Comparison of ENCODE assay signal across 8 mouse cellular contexts in genomic region chr1:160792156-160792685, GRCm38 (mm10). TPM values are rescaled to one million over a fixed set of nuclear protein-coding genes. Genes with fewer than 3 reads are reported as not detected.
DNase-seq lines count a peak whose midpoint lies in the region; ATAC-seq and TF ChIP-seq lines count a peak whose summit lies in the region.

No protein-coding gene starts in this region.

- ATAC-seq in heart, embryonic 12.5 days (ENCODE audit: insufficient number of reproducible peaks, low FRiP score): peak; percentile 73
- peak; percentile 64 for ATAC-seq in liver, postnatal 0 days
- peak; percentile 87 for ATAC-seq in neural tube, embryonic 14.5 days (ENCODE audit: low read depth)

- H3K36me3 ChIP-seq in C2C12 (ENCODE audit: control insufficient read depth, insufficient read depth): no peaks in the 10 kb centered on the region
- H3K36me3 ChIP-seq in MEL (ENCODE audit: control insufficient read depth in 1 of 2, insufficient read depth in 2 of 2, low read length in 2 of 2): peaks cover 0 to 30% of the 10 kb centered on the region in 2 experiments; a peak in 2 of 4 replicates
- no peaks in the 10 kb centered on the region for H3K36me3 ChIP-seq in heart, embryonic 12.5 days
- no peaks in the 10 kb centered on the region for H3K36me3 ChIP-seq in liver, postnatal 0 days (replicated peaks; ENCODE audit: insufficient read depth, low read length)
- H3K36me3 ChIP-seq in neural tube, embryonic 14.5 days (ENCODE audit: control insufficient read depth, insufficient read depth, low read length): no peaks in the 10 kb centered on the region

- no peaks in the 10 kb centered on the region for H3K9me3 ChIP-seq in MEL (replicated peaks; ENCODE audit: insufficient read depth, low read length)
- no peaks in the 10 kb centered on the region for H3K9me3 ChIP-seq in heart, embryonic 12.5 days (replicated peaks)
- no peaks in the 10 kb centered on the region for H3K9me3 ChIP-seq in liver, postnatal 0 days (ENCODE audit: low read length)
- H3K9me3 ChIP-seq in neural tube, embryonic 14.5 days (ENCODE audit: control insufficient read depth, low read length): no peaks in the 10 kb centered on the region

- peak overlapping the region; percentile 88 for H3ac ChIP-seq in C2C12 (ENCODE audit: control insufficient read depth, insufficient read length, low read depth)

- TF ChIP-seq CTCF in C2C12 (IDR thresholded peaks at IDR 0.05; ENCODE audit: control insufficient read depth, insufficient read depth, insufficient read length) (no peak), MEL (IDR thresholded peaks at IDR 0.05 in 2 of 3, conservative IDR thresholded peaks at IDR 0.05 in 1 of 3; ENCODE audit: control insufficient read depth in 1 of 3, insufficient read depth in 1 of 3, low read depth in 2 of 3, low read length in 3 of 3, poor library complexity in 1 of 3, severe bottlenecking in 1 of 3) (no peak)
- no peak for TF ChIP-seq CTCF in liver, postnatal 0 days (IDR thresholded peaks at IDR 0.05; ENCODE audit: low read depth)

- TF ChIP-seq RAD21 in MEL (IDR thresholded peaks at IDR 0.05; ENCODE audit: low read depth, low read length): no peak

- peaks cover 10% of the 10 kb centered on the region for H3K79me3 ChIP-seq in C2C12 (ENCODE audit: low read depth)

- peak overlapping the region; percentile 89 for H3K9ac ChIP-seq in MEL (ENCODE audit: control insufficient read depth, low read depth, low read length, poor library complexity, severe bottlenecking)
- H3K9ac ChIP-seq in heart, embryonic 12.5 days: peak overlapping the region; percentile 87
- peak overlapping the region; percentile 100 for H3K9ac ChIP-seq in liver, postnatal 0 days (replicated peaks)
- peak overlapping the region; percentile 86 for H3K9ac ChIP-seq in neural tube, embryonic 14.5 days (replicated peaks; ENCODE audit: low read depth, low read length)

- H3K27me3 ChIP-seq in C2C12 (ENCODE audit: control insufficient read depth, insufficient read depth, insufficient read length) (no peaks in the 10 kb centered on the region), MEL (ENCODE audit: control insufficient read depth in 1 of 2, insufficient read depth in 2 of 2, low read length in 2 of 2) (no peaks in the 10 kb centered on the region)
- H3K27me3 ChIP-seq in heart, embryonic 12.5 days (replicated peaks): no peaks in the 10 kb centered on the region
- no peaks in the 10 kb centered on the region for H3K27me3 ChIP-seq in liver, postnatal 0 days (ENCODE audit: insufficient read depth, low read length)
- no peaks in the 10 kb centered on the region; the same call in 1 of the 2 replicates for H3K27me3 ChIP-seq in neural tube, embryonic 14.5 days (ENCODE audit: control insufficient read depth, insufficient read depth, low read length)

- no peak for TF ChIP-seq EP300 in MEL (IDR thresholded peaks at IDR 0.05; ENCODE audit: low read depth in 1 of 2, low read length in 2 of 2)
- no peak; the same call in 1 of the 2 replicates for TF ChIP-seq EP300 in liver, postnatal 0 days (IDR thresholded peaks at IDR 0.05; ENCODE audit: low read depth)

- H3K4me2 ChIP-seq in heart, embryonic 12.5 days: peak overlapping the region; percentile 75
- H3K4me2 ChIP-seq in liver, postnatal 0 days (ENCODE audit: low read depth, low read length): peak overlapping the region; percentile 79
- peak overlapping the region; percentile 99 for H3K4me2 ChIP-seq in neural tube, embryonic 14.5 days (ENCODE audit: low read depth, low read length)

- H3K79me2 ChIP-seq in C2C12 (ENCODE audit: control insufficient read depth, insufficient read depth) (peaks cover 21% of the 10 kb centered on the region), MEL (ENCODE audit: control insufficient read depth, insufficient read depth, low read length, poor library complexity) (peaks cover 29% of the 10 kb centered on the region)

- peak overlapping the region; percentile 72 for H3K4me3 ChIP-seq in C2C12 (ENCODE audit: insufficient read depth, poor library complexity, severe bottlenecking)
- peak overlapping the region; percentile 70 to 82 for H3K4me3 ChIP-seq in MEL (ENCODE audit: control insufficient read depth in 1 of 2, insufficient read depth in 1 of 2, low read depth in 2 of 2, low read length in 2 of 2)
- peak overlapping the region; percentile 91 for H3K4me3 ChIP-seq in heart, embryonic 12.5 days
- H3K4me3 ChIP-seq in liver, postnatal 0 days (ENCODE audit: low read depth, low read length): peak overlapping the region; percentile 99
- peak overlapping the region; percentile 89 for H3K4me3 ChIP-seq in neural tube, embryonic 14.5 days (ENCODE audit: low read depth, low read length)

- peaks cover 19 to 39% of the 10 kb centered on the region in 2 experiments for H3K4me1 ChIP-seq in MEL (ENCODE audit: control insufficient read depth in 1 of 2, insufficient read depth in 2 of 2, low read length in 2 of 2)
- peaks cover 3% of the 10 kb centered on the region for H3K4me1 ChIP-seq in heart, embryonic 12.5 days (replicated peaks)
- peaks cover 3% of the 10 kb centered on the region; the same call in 1 of the 2 replicates for H3K4me1 ChIP-seq in liver, postnatal 0 days (ENCODE audit: insufficient read depth)
- no peaks in the 10 kb centered on the region for H3K4me1 ChIP-seq in neural tube, embryonic 14.5 days (ENCODE audit: control insufficient read depth, insufficient read depth, low read length)

- peak overlapping the region; percentile 64 for H3K27ac ChIP-seq in MEL (ENCODE audit: control insufficient read depth, low read depth, low read length)
- H3K27ac ChIP-seq in heart, embryonic 12.5 days (ENCODE audit: poor library complexity, severe bottlenecking): peak overlapping the region; percentile 88
- peak overlapping the region; percentile 99 for H3K27ac ChIP-seq in liver, postnatal 0 days (ENCODE audit: low read depth)
- peak overlapping the region; percentile 44; the same call in 1 of the 2 replicates for H3K27ac ChIP-seq in neural tube, embryonic 14.5 days (ENCODE audit: low read depth, low read length)

- no peak for DNase-seq in MEL (ENCODE audit: low read depth, low spot score)
- peak; percentile 70 for DNase-seq in embryo, embryonic 11 days
- peak; percentile 65 for DNase-seq in kidney, postnatal 14 days
- DNase-seq in liver, postnatal 0 days: peak; percentile 77
- no peak for DNase-seq in ovary, adult 18-20 months (ENCODE audit: low spot score)

- no peak for TF ChIP-seq POLR2A in MEL (IDR thresholded peaks at IDR 0.05; ENCODE audit: control insufficient read depth in 1 of 2, insufficient read depth in 1 of 2, low read depth in 1 of 2, low read length in 2 of 2, poor library complexity in 1 of 2)

- WGBS in heart, embryonic 12.5 days: under 1% methylated on average over 51 of the region's 51 CpGs
- WGBS in liver, postnatal 0 days (ENCODE audit: insufficient replicate concordance): 1% methylated on average over 38 of the region's 51 CpGs
- WGBS in neural tube, embryonic 14.5 days: under 1% methylated on average over 17 of the region's 51 CpGs

TF ChIP-seq in C2C12, 6 proteins besides CTCF, POLR2A, EP300 and RAD21:
- no peak for TF ChIP-seq USF1 (IDR thresholded peaks at IDR 0.05; ENCODE audit: low read depth)
- no peak for TF ChIP-seq MYOD1 (IDR thresholded peaks at IDR 0.05; ENCODE audit: control insufficient read depth, insufficient read length, low read depth)

TF ChIP-seq in MEL, 35 proteins besides CTCF, POLR2A, EP300 and RAD21:
- no peak for TF ChIP-seq GATA1 (IDR thresholded peaks at IDR 0.05; ENCODE audit: low read depth, low read length)
- peak; percentile 42 for TF ChIP-seq MXI1 (IDR thresholded peaks at IDR 0.05; ENCODE audit: low read depth, low read length)
- no peak for TF ChIP-seq TAL1 (IDR thresholded peaks at IDR 0.05; ENCODE audit: low read length)
- 0 out of 2 replicates have a peak, but pooled peaks have one; percentile 20 for TF ChIP-seq UBTF (IDR thresholded peaks at IDR 0.05; ENCODE audit: borderline replicate concordance, insufficient read depth, low read depth, low read length)
- no peak for TF ChIP-seq BHLHE40 (IDR thresholded peaks at IDR 0.05; ENCODE audit: borderline replicate concordance, low read depth, low read length)
TF ChIP-seq in MEL: peak in this region for 2.

RNA-seq across cellular contexts. Expression of gene Rabgap1l, which starts 0.8 kb away (rescaled TPM):
- 3.2 TPM for polyA plus RNA-seq in C2C12 (2012; fragmentation: generic; extraction: Trizol)
- 24.0 and 26.2 TPM in 2 replicates for total RNA-seq in MEL (2012; rRNA removed)
- polyA plus RNA-seq in MEL (2012; ENCODE audit: insufficient read depth in 1 of 2, insufficient read length in 2 of 2, low read depth in 1 of 2, low replicate concordance in 2 of 2, missing spikeins in 1 of 2): 10 to 100 TPM in 1 of 2 experiments, not detected in 1; 24.1 TPM
- polyA plus RNA-seq in heart, embryonic 12.5 days (2016; fragmentation: Nextera tagmentation; extraction: Ambion mirVana): 79.7 and 81.0 TPM in 2 replicates
- polyA plus RNA-seq in liver, postnatal 0 days (2015; fragmentation: Nextera tagmentation; extraction: Ambion mirVana): 20.9 and 21.6 TPM in 2 replicates
- 45.6 and 61.3 TPM in 2 replicates for polyA plus RNA-seq in neural tube, embryonic 14.5 days (2014; fragmentation: Nextera tagmentation; extraction: Ambion mirVana)

Comparison
In these comparisons a context has a peak if more than half of its experiments do, and no peak if none do; other contexts are left out.
1. DNase-seq: peak in embryo, embryonic 11 days (single experiment), kidney, postnatal 14 days (single experiment) and liver, postnatal 0 days (single experiment); none in MEL (single experiment) and ovary, adult 18-20 months (single experiment).
2. H3K27ac ChIP-seq: peak in every context shown above with its lines; median percentile 99 in liver, postnatal 0 days; 88 in heart, embryonic 12.5 days; 64 in MEL; 44 in neural tube, embryonic 14.5 days.
3. Peak in every context shown above with its lines, with median percentiles within 50 percentile points of each other: H3K4me3 ChIP-seq, H3K9ac ChIP-seq, ATAC-seq and H3K4me2 ChIP-seq.